Mouse (Mus musculus): ENCODE results near the gene Lrp4. TPM values are rescaled to one million over a fixed set of nuclear protein-coding genes. Genes with fewer than 3 reads are reported as not detected.

Lrp4 gene
- total RNA-seq, 2 experiments from 2014 or later = 12.9 to 13.2 TPM

DNA sequence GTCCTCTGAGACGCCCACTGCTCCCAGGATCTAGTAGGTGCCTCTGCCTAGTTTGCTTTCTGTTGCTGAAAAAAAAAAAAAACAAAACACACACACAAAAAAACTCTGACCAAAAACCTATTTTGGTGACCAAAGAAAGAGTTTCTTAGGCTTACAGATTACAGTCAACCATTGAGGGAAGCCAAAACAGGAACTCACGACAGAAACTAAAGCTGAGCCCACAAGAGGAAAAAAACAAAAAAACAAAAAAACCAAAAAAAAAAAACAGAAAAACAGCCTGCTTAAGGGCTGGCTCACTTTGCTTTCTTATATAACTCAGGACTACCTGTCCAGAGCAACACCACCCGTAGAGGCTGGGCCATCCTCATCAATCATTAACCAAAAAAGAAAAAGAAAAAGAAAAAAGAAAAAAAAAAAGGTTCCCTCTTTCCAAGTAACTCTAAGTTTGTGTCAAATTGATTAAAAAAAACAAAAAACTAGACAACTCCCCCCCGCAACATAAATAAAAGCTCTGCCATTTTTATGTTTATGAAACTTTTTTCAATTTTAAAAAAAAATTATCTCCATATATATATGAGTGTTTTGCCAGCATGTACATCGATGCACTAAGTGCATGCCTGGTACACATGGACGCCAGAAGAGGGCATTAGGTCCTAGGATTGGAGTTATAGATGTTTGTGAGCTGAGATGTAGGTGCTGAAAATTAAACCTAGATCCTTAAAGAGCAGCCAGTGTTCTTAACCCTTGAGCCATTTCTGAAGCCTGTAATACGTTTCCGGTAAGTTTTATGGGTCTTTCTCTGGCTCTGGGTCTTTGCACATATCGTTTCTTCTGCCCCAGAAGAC lies 3.9 kb upstream of the Lrp4 start:
- DNase-seq = no peak

- no peak for DNase-seq
Measured at GRCm38 (mm10) chr2:91454434-91454833, 2.9 kb upstream of the Lrp4 start.

GRCm38 (mm10) chr2:91455826-91456225 lies 1.5 kb upstream of the Lrp4 start:
- peak; percentile 36 for DNase-seq

DNA sequence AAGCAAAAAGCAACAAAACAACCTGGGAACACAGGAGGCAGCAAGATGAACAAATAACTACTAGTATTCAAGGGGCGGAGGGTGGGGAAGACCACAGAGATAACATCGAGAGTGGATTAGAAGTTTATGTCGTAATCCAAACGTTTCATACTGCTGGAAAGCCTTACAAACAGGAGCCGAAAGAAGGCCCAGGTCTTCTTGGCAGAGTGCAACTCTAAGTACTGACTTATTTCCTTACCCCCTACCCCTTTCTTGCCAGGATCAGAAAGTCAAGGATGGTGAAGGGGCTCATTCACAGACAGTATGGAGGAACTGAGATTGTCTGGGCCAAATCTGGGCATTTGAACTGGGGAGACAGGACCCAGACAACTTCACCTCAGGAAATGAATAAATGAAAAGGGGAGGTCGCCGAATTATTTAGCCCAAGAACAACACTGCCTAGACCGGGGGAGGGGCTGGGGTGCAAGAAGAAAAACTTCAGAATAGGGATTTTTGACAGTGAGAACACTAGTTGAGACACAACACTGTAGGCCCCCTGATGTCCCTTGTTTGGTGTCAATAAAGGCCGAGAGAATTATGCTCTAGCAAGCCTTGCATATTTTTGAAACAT lies 715 bp upstream of the Lrp4 start:
- no peak for DNase-seq

GRCm38 (mm10) chr2:91457656-91458251 lies 443 bp downstream of the Lrp4 start:
- peak; percentile 36 for DNase-seq

DNA sequence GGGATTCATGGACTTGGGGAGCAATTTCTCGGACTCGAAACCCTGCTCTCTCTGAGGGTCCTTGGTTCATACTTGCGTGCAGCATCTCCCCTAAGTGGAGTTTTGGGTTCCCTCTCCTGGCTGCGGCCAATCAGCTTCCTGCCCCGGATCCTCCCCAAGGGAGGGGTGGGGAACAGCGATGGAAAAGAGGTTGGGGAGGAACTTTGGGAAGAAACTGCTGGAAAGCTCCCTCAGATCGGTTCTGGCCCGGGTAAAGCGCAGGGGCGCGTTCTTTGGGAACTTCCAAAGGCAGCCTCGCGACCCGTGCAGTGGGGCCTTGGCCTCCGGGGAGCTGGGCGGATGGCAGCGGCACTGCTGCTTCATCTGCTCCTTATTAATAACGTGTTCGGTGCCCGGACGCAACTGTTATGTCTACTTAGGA lies 951 bp downstream of the Lrp4 start:
- peak; percentile 55 for DNase-seq

DNA sequence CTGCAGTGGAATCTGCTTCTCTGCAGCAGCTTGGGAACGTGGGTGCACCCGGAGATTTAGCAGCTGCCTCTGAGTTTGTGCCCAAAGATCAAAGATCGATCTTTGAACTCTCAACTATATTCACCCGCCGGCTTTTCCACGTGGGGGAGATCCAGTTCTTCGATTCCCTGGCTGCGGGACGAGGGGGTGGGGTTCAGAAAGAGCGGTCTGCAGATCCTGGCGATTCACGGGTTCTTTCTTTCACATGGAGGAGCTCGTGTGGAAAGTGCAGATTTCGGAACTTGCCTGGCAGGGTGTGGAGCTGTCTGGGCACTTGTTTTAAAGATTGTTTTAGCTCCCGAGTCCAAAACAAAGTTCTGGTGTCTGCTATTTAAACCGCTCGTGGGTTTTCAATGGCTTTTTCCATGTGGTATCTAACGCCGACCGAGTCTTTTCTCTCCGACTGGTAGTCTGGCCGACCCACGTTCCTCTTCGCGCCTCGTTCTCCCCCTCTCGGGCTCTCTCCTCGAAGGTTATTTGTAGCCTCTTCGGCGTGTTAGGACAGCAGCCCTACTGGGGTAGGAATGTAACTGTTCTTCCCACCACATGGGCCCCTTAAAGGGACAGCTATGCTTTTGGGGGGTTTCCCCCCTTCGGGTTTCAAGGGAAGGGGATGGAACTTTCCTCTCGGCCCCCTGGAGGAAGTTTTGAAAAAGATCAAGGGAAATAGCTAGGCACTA lies 1.5 kb downstream of the Lrp4 start:
- peak; percentile 58 for DNase-seq

- no peak for DNase-seq
Measured at GRCm38 (mm10) chr2:91460076-91460475, 2.8 kb downstream of the Lrp4 start.

- DNase-seq = no peak
Measured at GRCm38 (mm10) chr2:91460771-91461170, 3.5 kb downstream of the Lrp4 start.

GRCm38 (mm10) chr2:91461341-91461740 lies 4.0 kb downstream of the Lrp4 start:
- DNase-seq = peak; percentile 46

DNA sequence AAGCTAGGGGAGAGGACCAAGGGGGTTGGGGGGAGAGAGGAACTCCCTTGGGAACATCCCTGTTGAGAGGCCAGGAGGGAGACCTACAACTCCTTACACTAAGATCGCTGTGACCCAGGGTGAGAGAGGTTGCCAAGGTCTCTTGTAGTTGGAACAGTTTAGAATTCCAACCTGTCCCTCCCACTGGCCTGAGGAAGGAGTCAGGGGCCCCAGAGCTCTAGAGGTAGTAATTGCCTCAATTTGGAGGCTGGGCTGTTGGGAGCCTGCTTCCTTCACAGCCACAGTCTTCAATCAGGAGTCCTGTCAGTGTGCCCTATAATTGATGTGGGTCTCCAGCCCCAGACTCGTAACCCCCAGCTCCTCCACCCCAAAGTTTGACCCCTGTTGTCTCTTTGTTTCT lies 4.9 kb downstream of the Lrp4 start:
- no peak for DNase-seq

DNA sequence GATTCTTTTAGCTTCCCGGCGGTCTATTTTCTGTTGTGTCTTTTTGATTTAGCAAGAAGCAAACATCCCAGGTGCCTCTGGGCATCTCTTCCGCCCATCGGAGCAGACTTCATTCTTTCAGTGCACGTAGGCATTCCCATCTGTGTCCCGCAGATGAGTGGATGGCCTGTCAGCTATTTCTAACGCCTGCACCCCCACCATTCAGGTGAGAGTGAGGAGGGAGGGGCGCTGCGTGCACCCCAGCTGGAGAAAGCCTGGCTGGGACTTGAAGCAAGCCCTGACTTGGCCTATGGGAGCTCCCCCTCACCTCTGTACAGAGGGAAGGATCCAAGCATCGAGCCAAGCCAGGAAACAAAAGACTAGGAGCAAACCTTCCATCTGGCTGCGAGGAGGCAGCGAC lies 5.4 kb downstream of the Lrp4 start:
- no peak for DNase-seq

GRCm38 (mm10) chr2:91465934-91466333 lies 8.6 kb downstream of the Lrp4 start:
- DNase-seq = no peak

DNA sequence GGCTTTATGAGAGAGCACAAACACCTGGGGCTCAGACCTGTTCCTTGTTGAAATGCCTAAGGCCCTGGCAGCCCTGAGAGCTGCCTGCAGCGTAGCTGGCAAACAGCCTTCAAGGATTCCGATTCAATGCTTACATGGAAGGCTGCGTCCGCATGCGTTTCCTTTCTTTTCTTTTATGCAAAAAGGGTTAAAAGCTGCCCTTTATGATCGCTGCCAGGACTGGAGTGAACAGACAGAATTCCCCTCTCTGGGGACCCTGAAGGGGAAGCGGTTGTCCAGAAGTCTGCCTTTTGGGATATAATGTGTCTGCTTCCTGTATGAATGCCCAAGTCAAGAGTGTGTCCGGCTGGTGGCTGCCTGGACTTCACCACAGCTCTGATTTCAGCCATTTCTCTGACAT lies 10.3 kb downstream of the Lrp4 start:
- no peak for DNase-seq

DNA sequence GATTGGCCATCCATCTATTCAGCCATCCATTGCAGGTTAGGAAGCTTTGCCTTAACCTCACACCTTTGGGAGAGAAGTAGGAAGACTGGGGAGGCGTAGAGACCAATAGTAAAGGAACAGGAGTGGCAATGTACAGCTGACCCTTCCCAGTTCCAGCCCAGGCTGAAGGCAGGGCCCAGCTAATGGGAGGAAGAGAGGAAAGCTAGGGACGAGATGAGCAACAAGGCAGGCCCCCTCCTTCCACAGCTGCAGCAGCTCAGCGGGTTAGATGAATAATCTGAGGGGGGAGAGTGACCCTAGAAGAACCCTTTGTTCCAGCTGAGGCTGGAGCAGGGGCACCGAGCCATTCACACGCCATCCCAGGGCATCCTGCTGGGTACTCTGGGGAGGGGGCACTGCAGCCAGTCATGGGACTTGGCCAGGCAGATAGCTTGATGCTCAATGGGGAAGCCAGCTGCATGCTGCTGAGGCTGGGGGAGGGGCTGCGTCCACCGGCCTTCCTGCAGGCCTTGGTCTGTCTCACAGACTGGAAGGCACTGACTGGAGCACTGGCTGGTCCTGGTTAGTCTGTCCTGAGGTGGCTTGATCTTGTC lies 12.8 kb downstream of the Lrp4 start:
- no peak for DNase-seq

- no peak for DNase-seq
Measured at GRCm38 (mm10) chr2:91474358-91474757, 17.0 kb downstream of the Lrp4 start.

DNA sequence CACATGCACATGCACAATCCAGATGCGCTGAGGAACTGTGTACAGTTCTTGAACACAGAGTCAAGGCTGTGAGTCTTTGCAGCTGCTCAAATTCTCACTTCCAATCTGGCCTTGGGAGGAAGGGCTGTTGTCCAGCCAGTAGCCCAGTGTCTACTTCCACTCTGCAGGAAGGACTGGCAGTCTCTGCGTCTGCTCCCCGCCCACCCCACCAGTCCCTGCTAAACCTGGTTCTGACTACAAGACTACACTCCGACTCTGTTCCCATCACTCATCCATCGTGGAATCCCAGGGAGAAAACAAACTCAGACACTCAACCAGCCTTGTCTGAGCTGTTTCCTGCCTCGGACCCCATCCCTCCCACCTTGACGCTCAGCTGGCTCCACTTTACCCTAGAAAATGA lies 18.5 kb downstream of the Lrp4 start:
- DNase-seq = no peak

- peak; percentile 79 for DNase-seq
Measured at GRCm38 (mm10) chr2:91476251-91476661, 18.9 kb downstream of the Lrp4 start.

GRCm38 (mm10) chr2:91476841-91477240 lies 19.5 kb downstream of the Lrp4 start:
- no peak for DNase-seq

DNA sequence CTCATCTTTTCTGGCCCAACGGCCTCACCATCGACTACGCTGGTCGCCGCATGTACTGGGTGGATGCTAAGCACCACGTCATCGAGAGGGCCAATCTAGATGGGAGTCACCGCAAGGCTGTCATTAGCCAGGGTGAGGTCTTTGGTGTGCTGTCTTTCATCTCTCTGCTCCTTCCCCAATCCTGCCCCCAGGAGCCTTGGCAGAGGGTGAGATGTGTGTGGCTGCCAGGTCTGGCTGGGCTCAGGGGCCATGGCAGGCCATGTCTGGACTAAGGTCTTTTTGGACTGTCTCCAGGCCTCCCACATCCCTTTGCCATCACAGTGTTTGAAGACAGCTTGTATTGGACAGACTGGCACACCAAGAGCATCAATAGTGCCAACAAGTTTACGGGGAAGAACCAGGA lies 23.1 kb downstream of the Lrp4 start:
- no peak for DNase-seq

DNA sequence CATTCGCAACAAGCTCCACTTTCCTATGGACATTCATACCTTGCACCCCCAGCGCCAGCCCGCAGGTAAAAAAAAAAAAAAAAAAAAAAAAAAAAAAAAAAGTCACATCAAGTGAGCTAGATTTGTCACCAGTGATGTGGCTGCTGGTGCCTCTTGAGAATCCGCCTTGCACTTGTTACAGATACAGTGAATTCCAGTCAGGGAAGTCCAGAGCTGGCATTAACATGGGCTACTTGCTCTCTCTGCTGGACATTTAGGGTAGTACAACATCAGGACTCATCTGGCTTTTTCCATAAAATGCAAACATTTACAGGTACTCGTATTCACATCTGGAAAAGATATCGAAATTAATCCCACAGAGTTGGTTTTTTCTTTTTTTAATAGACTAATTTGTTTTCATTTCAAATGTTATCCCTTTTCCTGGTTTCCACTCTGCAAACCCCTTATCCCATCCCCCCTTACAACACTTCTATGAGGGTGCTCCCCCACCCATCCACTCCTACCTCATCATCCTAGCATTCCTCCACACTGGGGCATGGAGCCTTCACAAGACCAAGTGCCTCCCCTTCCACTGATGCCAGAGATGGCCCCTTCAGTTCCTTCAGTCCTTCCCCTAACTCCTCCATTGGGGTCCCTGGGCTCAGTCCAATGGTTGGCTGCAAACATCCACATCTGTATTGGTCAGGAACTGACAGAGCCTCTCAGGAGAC lies 23.6 kb downstream of the Lrp4 start:
- peak; percentile 68 for DNase-seq

- no peak for DNase-seq
Measured at GRCm38 (mm10) chr2:91484698-91485097, 27.4 kb downstream of the Lrp4 start.

All from heart, postnatal 4 days (tissue).